Mouse (Mus musculus) liver, adult 2 months (tissue): ENCODE measurements around the gene Umad1.

Experiments
- CTCF ChIP-seq: fragments of 200-500 bp; IDR thresholded peaks from 2 replicates; pipeline ENCODE4 v1.5.1; 2011; ENCODE audit warnings: low read depth, low read length, control low read depth
- POLR2A ChIP-seq: fragments of 200-500 bp; IDR thresholded peaks from 2 replicates; pipeline ENCODE4 v1.6.1; 2011; ENCODE audit warnings: low read length, control low read depth; ENCODE audit not compliant: insufficient read depth; ENCODE audit errors: extremely low read depth

- TF ChIP-seq CTCF (no peak), POLR2A (no peak)
Observed at GRCm38 (mm10) chr6:8399710-8400109, 140.6 kb downstream of the Umad1 start.
